Mouse (Mus musculus) cerebellum, postnatal 36 days (tissue): Measurements from ENCODE around the gene Armc5.

Experiments
- DNase-seq, 2 experiments: peaks; one replicate each; pipeline ENCODE4 v3.0.0; 2021 to 2022; ENCODE audit warnings: mixed read lengths in 2 of 2

The Armc5 gene

GRCm38 (mm10) chr7:128236856-128237592 is at the start of gene Armc5:
TSS of gene Armc5 (plus strand) at chr7:128237342.
- DNase-seq, result peak; percentile 90

GRCm38 (mm10) chr7:128201607-128202006 is 35.5 kb upstream of the Armc5 start:
- no peak for DNase-seq

- DNase-seq, result no peak
These were observed 34.1 kb upstream of the Armc5 start for GRCm38 (mm10) chr7:128203071-128203470.

- DNase-seq, result no peak
These were observed 33.0 kb upstream of the Armc5 start for GRCm38 (mm10) chr7:128204179-128204578.

- DNase-seq, result no peak
These were observed 31.4 kb upstream of the Armc5 start for GRCm38 (mm10) chr7:128205695-128206094.

- DNase-seq, result no peak
These were observed 31.0 kb upstream of the Armc5 start, which contains the start of gene Cox6a2 for GRCm38 (mm10) chr7:128206152-128206551. TSS of gene Cox6a2 (minus strand) at chr7:128206387.

- peak; percentile 56 to 70 for DNase-seq
These were observed 29.0 kb upstream of the Armc5 start for GRCm38 (mm10) chr7:128208187-128208586.

GRCm38 (mm10) chr7:128209826-128210225 is 27.3 kb upstream of the Armc5 start:
- no peak for DNase-seq

GRCm38 (mm10) chr7:128219952-128220351 is 17.2 kb upstream of the Armc5 start:
- no peak for DNase-seq

GRCm38 (mm10) chr7:128220936-128221335 is 16.2 kb upstream of the Armc5 start:
- no peak for DNase-seq

- no peak for DNase-seq
These were observed 5.4 kb upstream of the Armc5 start for GRCm38 (mm10) chr7:128231741-128232140.

- DNase-seq, result no peak
These were observed 2.3 kb upstream of the Armc5 start for GRCm38 (mm10) chr7:128234796-128235195.

- DNase-seq, result no peak
These were observed 1.7 kb upstream of the Armc5 start for GRCm38 (mm10) chr7:128235481-128235880.

GRCm38 (mm10) chr7:128236426-128236825 is 716 bp upstream of the Armc5 start:
- peak in 1 of 2 experiments; percentile 7 for DNase-seq

- DNase-seq, result no peak
These were observed 418 bp downstream of the Armc5 start for GRCm38 (mm10) chr7:128237593-128237926.

GRCm38 (mm10) chr7:128237927-128238778 is 1.0 kb downstream of the Armc5 start, which contains the start of gene 9130023H24Rik:
TSS of gene 9130023H24Rik (minus strand) at chr7:128238031.
- DNase-seq, result peak; percentile 99 to 100

GRCm38 (mm10) chr7:128238991-128239390 is 1.8 kb downstream of the Armc5 start:
- peak in 1 of 2 experiments; percentile 16 for DNase-seq

- peak in 1 of 2 experiments; percentile 27 for DNase-seq
These were observed 3.1 kb downstream of the Armc5 start for GRCm38 (mm10) chr7:128240131-128240784.

- DNase-seq, result no peak
These were observed 5.2 kb downstream of the Armc5 start for GRCm38 (mm10) chr7:128242331-128242730.

- DNase-seq, result no peak
These were observed 6.8 kb downstream of the Armc5 start for GRCm38 (mm10) chr7:128243921-128244320.

- DNase-seq, result no peak
These were observed 7.4 kb downstream of the Armc5 start for GRCm38 (mm10) chr7:128244410-128245025.

GRCm38 (mm10) chr7:128245547-128245946 is 8.4 kb downstream of the Armc5 start:
- DNase-seq, result no peak
